Mouse (Mus musculus) ES-E14 (cell line): ENCODE data around the gene Atp6v1g3. TPM values are rescaled to one million over a fixed set of nuclear protein-coding genes. Genes with fewer than 3 reads are reported as not detected.

Source experiments
- DNase-seq: peaks from one replicate; pipeline ENCODE4 v3.0.0-alpha.2; 2013; ENCODE audit warnings: low read depth, low spot score
- H3K27ac ChIP-seq: 2 replicates; pipeline ENCODE4 v1.5.1; 2012; ENCODE audit warnings: low read depth, mild to moderate bottlenecking, low read length, moderate library complexity, mixed read lengths; ENCODE audit not compliant: poor library complexity, insufficient read depth, severe bottlenecking
- H3K36me3 ChIP-seq: 2 replicates; pipeline ENCODE4 v1.6.1; 2012; ENCODE audit warnings: mild to moderate bottlenecking, low read length, moderate library complexity, mixed read lengths; ENCODE audit not compliant: control insufficient read depth, poor library complexity, insufficient read depth, severe bottlenecking
- H3K4me1 ChIP-seq, 2 experiments: fragments of 150-350 bp in 1 of 2; sonication (generic) in 1 of 2; 2 replicates each; pipeline ENCODE4 v1.6.1; 2012; ENCODE audit warnings: low read length in 2 of 2, mild to moderate bottlenecking in 1 of 2, mixed read lengths in 1 of 2; ENCODE audit not compliant: control insufficient read depth in 2 of 2, insufficient read depth in 2 of 2, poor library complexity in 1 of 2
- H3K4me3 ChIP-seq, 2 experiments: fragments of 150-350 bp in 1 of 2; sonication (generic) in 1 of 2; 2 replicates each; pipeline ENCODE4 v1.5.1; 2012; ENCODE audit warnings: low read length in 2 of 2, low read depth in 1 of 2, mild to moderate bottlenecking in 1 of 2, mixed read lengths in 1 of 2; ENCODE audit not compliant: insufficient read depth in 1 of 2, poor library complexity in 1 of 2, severe bottlenecking in 1 of 2
- H3K9ac ChIP-seq: 2 replicates; pipeline ENCODE4 v1.6.1; 2012; ENCODE audit warnings: low read depth, mild to moderate bottlenecking, low read length, mixed read lengths; ENCODE audit not compliant: poor library complexity, insufficient read depth, severe bottlenecking
- H3K9me3 ChIP-seq: fragments of 150-350 bp; sonication (generic); 2 replicates; pipeline ENCODE4 v1.6.1; 2012; ENCODE audit warnings: low read depth, mild to moderate bottlenecking, low read length; ENCODE audit not compliant: control insufficient read depth, insufficient read depth
- CHD2 ChIP-seq: IDR thresholded peaks from 2 replicates; pipeline ENCODE4 v1.6.1; 2014; ENCODE audit warnings: mild to moderate bottlenecking, low read depth, low read length, inconsistent platforms
- HCFC1 ChIP-seq: IDR thresholded peaks from 2 replicates; pipeline ENCODE4 v1.6.1; 2012; ENCODE audit warnings: low read length, inconsistent platforms, borderline replicate concordance; ENCODE audit not compliant: insufficient read depth
- MAFK ChIP-seq: IDR thresholded peaks from 2 replicates; pipeline ENCODE4 v1.6.1; 2014; ENCODE audit warnings: mild to moderate bottlenecking, low read depth, low read length, inconsistent platforms; ENCODE audit not compliant: insufficient read depth
- ZC3H11A ChIP-seq: IDR thresholded peaks from 2 replicates; pipeline ENCODE4 v1.6.1; 2012; ENCODE audit warnings: low read depth, mild to moderate bottlenecking, inconsistent platforms, low read length, borderline replicate concordance
- ZNF384 ChIP-seq: IDR thresholded peaks from 2 replicates; pipeline ENCODE4 v1.6.1; 2012; ENCODE audit warnings: low read depth, low read length, inconsistent platforms
- in situ Hi-C, 2 experiments: fragments of 600-800 bp; cut with MboI; formaldehyde crosslinking; loops; one replicate each; pipeline ENCODE4 v1.15.1; 2025; ENCODE audit warnings: low sequenced_read_pairs in 2 of 2, inconsistent platforms in 1 of 2; ENCODE audit not compliant: unreplicated experiment in 2 of 2
- total RNA-seq: library from RNA; depleted of rRNA; stranded (reverse); fragments of 300-350 nt; gene quantifications from 2 replicates; pipeline ENCODE4 v1.2.3, GENCODE M21; 2012

Atp6v1g3 gene
- total RNA-seq, 1 experiment, result not detected

GRCm38 (mm10) chr1:138248770-138249169 is 24.8 kb upstream of the Atp6v1g3 start:
- H3K9me3 ChIP-seq, result no peaks in the 10 kb centered on the region
- H3K9ac ChIP-seq, result no peak overlapping the region
- H3K27ac ChIP-seq, result no peak overlapping the region
- no peak for TF ChIP-seq CHD2
- no peak for TF ChIP-seq ZC3H11A
- no peak for TF ChIP-seq ZNF384
- TF ChIP-seq HCFC1, result no peak
- TF ChIP-seq MAFK, result no peak
- H3K36me3 ChIP-seq, result no peaks in the 10 kb centered on the region
- no peak overlapping the region for H3K4me3 ChIP-seq
- in situ Hi-C loops, result no loop called here
- H3K4me1 ChIP-seq, result no peaks in the 10 kb centered on the region
- no peak for DNase-seq

- H3K27ac ChIP-seq, result no peak overlapping the region
- H3K9ac ChIP-seq, result no peak overlapping the region
- no peak overlapping the region for H3K4me3 ChIP-seq
- TF ChIP-seq ZNF384 (no peak), HCFC1 (no peak), MAFK (no peak), ZC3H11A (no peak), CHD2 (no peak)
- H3K36me3 ChIP-seq, result no peaks in the 10 kb centered on the region
- in situ Hi-C loops, result no loop called here
- no peaks in the 10 kb centered on the region for H3K9me3 ChIP-seq
- no peaks in the 10 kb centered on the region for H3K4me1 ChIP-seq
- DNase-seq, result no peak
These were observed 22.6 kb upstream of the Atp6v1g3 start for GRCm38 (mm10) chr1:138250951-138251350.

- TF ChIP-seq ZC3H11A, result no peak
- TF ChIP-seq CHD2, result no peak
- no peak for TF ChIP-seq HCFC1
- no peak for TF ChIP-seq ZNF384
- TF ChIP-seq MAFK, result no peak
These were observed 17.3 kb upstream of the Atp6v1g3 start for GRCm38 (mm10) chr1:138256172-138256789.

GRCm38 (mm10) chr1:138258758-138259157 is 14.8 kb upstream of the Atp6v1g3 start:
- Histone ChIP-seq H3K9ac (no peak overlapping the region), H3K27ac (no peak overlapping the region), H3K4me1 (no peaks in the 10 kb centered on the region), H3K4me3 (no peak overlapping the region), H3K36me3 (no peaks in the 10 kb centered on the region), H3K9me3 (no peaks in the 10 kb centered on the region)
- in situ Hi-C loops, result no loop called here
- no peak for TF ChIP-seq HCFC1
- TF ChIP-seq ZC3H11A, result no peak
- TF ChIP-seq MAFK, result no peak
- TF ChIP-seq CHD2, result no peak
- TF ChIP-seq ZNF384, result no peak
- no peak for DNase-seq

More at GRCm38 (mm10) chr1:138256172-138256789, 17.3 kb upstream of the Atp6v1g3 start:
- no peaks in the 10 kb centered on the region for H3K4me1 ChIP-seq
- H3K27ac ChIP-seq, result no peak overlapping the region
- no peak for DNase-seq
- in situ Hi-C loops, result no loop called here
- H3K9me3 ChIP-seq, result no peaks in the 10 kb centered on the region
- no peaks in the 10 kb centered on the region for H3K36me3 ChIP-seq
- H3K9ac ChIP-seq, result no peak overlapping the region
- H3K4me3 ChIP-seq, result no peak overlapping the region

GRCm38 (mm10) chr1:138261520-138261919 is 12.0 kb upstream of the Atp6v1g3 start:
- in situ Hi-C loops, result no loop called here
- TF ChIP-seq HCFC1, result no peak
- TF ChIP-seq ZNF384, result no peak
- no peak for TF ChIP-seq CHD2
- TF ChIP-seq MAFK, result no peak
- no peak for TF ChIP-seq ZC3H11A

More at GRCm38 (mm10) chr1:138261520-138261919, 12.0 kb upstream of the Atp6v1g3 start:
- no peak overlapping the region for H3K9ac ChIP-seq
- no peak for DNase-seq
- no peak overlapping the region for H3K4me3 ChIP-seq
- H3K9me3 ChIP-seq, result no peaks in the 10 kb centered on the region
- no peaks in the 10 kb centered on the region for H3K36me3 ChIP-seq
- no peak overlapping the region for H3K27ac ChIP-seq
- H3K4me1 ChIP-seq, result no peaks in the 10 kb centered on the region
